Mouse (Mus musculus) natural killer cell, adult 2 months (primary cell): ENCODE data around the gene Mymx.
A peak's percentile ranks its signal among the peaks of the same experiment; 100 is the strongest.

Experiments
- DNase-seq, 2 experiments: peaks; one replicate each; pipeline ENCODE4 v3.0.0; 2022; ENCODE audit warnings: low spot score in 2 of 2

Mymx gene

DNA sequence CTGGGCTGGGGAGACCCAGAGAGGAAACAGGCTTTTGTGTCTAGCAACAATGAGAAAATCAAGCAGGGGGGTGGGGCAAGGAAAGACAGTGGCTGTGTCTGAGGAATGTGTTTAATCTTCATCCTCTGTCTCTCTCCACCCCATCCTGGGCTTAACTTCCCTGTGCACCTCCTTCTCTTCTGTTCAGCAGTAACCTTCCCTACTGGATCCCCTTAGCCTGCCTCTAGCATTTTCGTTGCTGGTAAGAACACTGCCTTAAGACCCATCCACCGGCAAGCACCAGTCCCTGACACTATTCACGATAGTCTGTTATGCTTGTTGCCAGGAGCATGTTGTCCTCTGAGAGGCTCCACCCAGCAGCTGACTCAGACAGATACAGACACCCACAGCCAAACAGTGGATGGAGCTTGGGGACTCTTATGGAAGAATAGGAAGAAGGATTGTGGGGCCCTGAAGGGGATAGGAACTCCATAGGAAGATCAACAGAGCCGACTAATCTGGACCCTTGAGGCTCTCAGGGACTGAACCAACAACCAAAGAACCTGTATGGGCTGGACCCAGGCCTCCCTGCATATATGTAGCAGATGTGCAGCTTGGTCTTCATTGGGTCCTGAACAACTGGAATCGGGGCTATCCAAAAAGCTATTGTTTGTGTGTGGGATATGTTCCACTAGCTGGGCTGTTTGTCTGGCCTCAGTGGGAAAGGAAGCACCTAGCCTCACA, 8.4 kb upstream of the Mymx start:
- DNase-seq, result no peak

DNA sequence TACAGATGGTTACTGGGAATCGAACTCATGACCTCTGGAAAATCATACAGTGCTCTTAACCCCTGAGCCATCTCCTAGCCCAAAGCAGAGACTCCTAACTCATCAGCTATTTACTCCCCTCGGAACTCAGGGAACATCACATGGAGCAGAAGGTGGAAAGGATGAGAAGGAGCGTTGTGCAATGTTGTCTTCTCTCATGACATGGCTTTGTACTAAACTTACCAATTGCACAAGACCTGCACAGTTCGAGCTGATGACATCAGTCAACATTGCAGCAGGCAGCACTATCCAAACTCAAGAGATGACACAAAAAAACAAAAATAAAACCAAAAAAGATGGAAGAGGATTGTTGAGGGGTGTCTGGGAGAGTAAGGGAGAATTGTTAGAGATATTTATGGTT, 6.5 kb upstream of the Mymx start:
- DNase-seq, result no peak

DNA sequence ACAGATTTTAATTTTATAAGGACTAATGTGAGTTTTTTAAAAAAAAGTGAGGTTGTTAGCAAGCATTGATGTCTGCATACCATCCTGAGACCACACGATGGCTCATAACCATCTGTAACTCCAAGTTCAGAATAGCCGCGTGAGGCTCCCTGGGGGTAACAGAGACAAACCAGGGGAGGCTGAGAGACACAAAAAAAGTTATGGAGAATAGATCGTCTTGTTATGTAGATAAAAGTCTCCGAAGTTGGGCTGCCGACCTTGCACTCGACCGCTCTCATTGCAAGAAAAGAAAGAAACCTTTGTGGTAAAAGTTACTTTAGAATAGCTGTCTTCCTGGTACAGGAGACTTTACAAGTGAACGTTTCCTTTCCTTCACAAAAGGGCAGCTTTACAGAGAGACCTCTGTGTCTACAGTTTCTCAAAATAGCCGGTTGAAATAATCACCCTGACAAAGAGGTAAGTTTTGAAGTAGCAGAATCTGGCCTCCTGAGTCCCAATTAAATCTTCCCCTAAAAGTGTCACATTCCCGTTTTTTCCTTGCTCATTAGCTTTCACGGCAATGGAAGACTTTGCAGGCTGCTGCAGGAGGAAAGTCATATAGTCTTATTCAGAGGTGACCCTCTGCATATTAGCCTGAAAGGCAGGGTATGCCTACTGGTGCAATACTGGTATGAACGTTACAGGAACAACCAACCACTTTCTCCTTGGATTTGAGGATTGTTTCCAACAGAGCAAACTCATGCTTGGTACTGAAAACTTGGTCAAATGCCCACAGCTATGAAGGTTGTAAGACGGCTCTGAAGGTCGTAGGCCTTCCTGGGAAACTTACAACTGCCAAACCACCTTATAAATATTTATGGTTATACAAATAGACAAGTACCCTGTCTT, 5.3 kb upstream of the Mymx start:
- no peak for DNase-seq

DNA sequence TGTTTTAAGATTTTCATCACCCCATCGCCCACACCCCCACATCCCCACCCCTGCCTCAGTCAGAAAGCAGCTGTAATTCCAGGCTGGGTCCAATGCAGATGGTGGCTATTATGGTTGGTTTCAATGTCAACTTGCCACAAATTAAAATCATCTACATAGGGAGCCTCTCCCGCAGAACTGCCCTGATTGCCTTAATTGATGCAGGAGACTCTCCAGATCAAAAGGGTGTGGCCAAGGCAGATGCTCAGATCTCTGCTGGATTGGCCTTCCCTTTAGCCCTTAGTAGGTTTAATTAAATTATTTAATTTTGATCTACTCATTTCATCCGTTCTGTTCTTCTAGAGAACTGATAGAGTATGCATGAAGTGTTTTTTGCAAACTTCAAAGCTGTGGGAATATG, 1.1 kb upstream of the Mymx start:
- no peak for DNase-seq

DNA sequence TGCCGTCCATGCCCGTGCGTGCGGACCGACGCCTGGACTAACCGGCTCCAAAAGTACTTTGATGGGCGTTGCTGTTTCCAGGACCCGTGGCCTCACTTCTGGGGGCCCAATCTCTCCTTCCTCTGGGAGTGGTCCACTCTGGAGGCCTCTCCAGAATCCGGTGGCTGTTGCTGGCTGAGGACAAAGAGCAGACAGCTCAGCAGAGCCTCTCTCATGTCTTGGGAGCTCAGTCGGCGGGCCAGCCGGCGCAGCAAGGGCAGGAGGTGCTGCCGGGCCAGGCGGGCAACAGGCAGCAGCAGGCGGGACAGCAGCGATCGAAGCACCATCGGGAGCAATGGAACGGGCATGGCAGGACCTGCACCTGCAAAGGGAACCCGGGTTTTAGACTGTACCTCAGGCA, 577 bp downstream of the Mymx start:
- DNase-seq, result no peak

- no peak for DNase-seq
Observed at GRCm38 (mm10) chr17:45600267-45600666, 1.6 kb downstream of the Mymx start.

GRCm38 (mm10) chr17:45599446-45600242, 2.3 kb downstream of the Mymx start, which contains the start of gene Slc29a1:
TSS of gene Slc29a1 (minus strand) at chr17:45599606.
- DNase-seq, result no peak

DNA sequence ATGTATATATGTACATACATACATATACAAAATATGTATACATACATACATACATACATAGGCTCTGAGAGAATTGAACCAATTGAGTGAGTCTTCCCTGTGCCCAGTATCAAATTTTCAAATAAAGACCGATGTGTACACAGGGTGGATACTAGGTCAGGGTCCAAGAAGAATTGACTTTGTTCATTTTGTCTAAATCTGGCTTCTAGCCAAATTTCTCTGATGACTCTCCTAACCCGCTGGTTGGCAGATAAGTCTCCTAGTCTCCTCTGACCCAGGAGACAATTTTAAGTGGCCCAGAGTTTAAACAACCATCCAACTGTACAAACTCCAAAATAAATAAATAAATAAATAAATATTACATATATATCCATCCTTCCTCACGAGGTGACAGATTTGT, 3.0 kb downstream of the Mymx start:
- no peak for DNase-seq

DNA sequence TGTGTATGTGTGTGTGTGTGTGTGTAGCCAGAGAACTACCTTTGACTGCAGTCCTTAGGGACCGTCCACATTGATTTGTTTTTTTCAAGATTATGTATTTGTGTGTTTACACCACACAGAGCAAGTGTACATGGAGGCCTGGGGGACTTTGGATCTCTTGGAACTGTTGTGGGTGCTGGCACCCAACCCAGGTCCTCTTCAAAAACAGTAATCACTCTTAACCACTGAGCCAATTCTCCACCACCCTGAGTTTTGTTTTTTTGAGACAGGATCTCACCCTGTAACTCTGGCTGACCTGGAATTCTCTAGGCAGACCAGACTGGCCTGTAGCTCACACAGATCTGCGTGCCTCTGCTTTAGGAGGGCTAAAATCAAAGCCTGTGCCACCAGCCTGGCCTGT, 3.5 kb downstream of the Mymx start:
- DNase-seq, result no peak

GRCm38 (mm10) chr17:45597787-45598186, 4.1 kb downstream of the Mymx start:
- DNase-seq, result peak in 1 of 2 experiments; percentile 31

DNA sequence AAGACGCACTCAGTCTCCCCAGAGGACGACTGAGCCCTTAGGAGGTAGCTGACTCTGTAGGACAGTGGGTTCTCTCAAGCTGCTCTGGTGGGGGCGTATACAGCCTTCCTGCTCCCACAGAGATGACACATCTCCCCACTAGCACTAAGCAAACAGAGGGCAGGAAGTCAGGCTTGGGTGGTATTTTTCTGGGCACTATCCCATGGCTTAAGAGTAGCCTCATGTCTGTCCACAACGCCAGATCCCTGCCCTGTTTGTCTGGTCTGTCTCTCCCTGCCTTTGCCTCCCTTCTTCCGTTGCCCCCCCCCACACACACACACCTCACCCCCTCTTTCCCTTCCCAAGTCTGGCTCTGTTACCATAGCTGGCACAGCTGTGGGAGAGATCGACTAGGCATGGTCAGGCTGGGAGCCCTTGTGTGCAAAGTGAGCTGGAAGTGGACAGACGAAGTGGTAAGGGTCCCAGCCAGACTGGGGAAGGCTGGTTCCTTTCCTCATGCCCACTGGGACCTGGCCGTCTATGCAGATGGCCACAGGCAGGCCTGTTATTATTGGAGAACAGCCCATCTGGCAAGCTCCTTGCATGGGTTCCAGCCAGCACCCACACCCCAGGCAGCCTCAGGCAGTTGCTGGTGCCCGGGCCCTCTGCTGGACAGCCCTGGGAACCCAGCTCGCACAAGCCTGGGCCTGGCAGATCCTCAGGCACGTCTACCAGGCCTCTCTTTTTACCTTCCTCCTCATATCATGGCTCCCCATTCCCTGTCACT, 5.1 kb downstream of the Mymx start:
- peak; percentile 36 to 49 for DNase-seq

GRCm38 (mm10) chr17:45595736-45596390, 6.0 kb downstream of the Mymx start:
- no peak for DNase-seq

GRCm38 (mm10) chr17:45594881-45595735, 6.8 kb downstream of the Mymx start:
- DNase-seq, result peak; percentile 46 to 62

DNA sequence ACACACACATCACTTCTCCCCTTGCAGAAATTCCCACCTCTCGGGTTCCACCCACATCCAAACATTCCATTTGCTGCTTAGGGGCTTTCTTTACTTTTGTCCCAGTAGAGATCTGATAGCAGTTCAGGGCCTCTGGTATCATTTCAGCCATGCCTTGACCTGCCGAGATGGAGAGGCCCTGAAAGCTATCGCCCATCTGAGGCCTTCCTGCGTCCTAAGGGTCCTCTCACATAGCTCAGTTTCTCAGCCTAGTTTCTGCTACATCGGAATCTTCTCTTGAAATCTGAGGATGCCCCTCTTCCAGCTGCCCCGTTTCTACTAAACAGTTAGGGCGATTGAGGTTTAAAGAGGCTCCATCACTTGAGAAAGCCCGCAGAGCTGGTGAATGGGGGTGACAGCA, 7.7 kb downstream of the Mymx start:
- DNase-seq, result no peak

- no peak for DNase-seq
Observed at GRCm38 (mm10) chr17:45593479-45593878, 8.4 kb downstream of the Mymx start.

- no peak for DNase-seq
Observed at GRCm38 (mm10) chr17:45592606-45593431, 9.1 kb downstream of the Mymx start.

- DNase-seq, result no peak
Observed at GRCm38 (mm10) chr17:45591701-45592605, 9.9 kb downstream of the Mymx start.

- DNase-seq, result no peak
Observed at GRCm38 (mm10) chr17:45590410-45590809, 11.5 kb downstream of the Mymx start.
